ENCODE assay signal across 9 mouse cellular contexts in genomic region chr19:7276053-7276659, GRCm38 (mm10). TPM values are rescaled to one million over a fixed set of nuclear protein-coding genes. Genes with fewer than 3 reads are reported as not detected.
DNase-seq lines count a peak whose midpoint lies in the region; ATAC-seq and TF ChIP-seq lines count a peak whose summit lies in the region.
"Had no signal": no experiment of that assay in that cellular context is flagged by ENCODE, and none has a peak within 500 bp of the region (broad histone marks: within the 10 kb centered on the region; RNA-seq: fewer than 3 reads in every experiment).

No protein-coding gene starts in this region.

- no peak for ATAC-seq in lung, embryonic 16.5 days (ENCODE audit: low read depth)
- no peak for ATAC-seq in limb, embryonic 14.5 days (ENCODE audit: low FRiP score, low read depth)

- peak overlapping the region; percentile 18; the same call in 1 of the 2 replicates for H3K27ac ChIP-seq in lung, embryonic 16.5 days (ENCODE audit: low read length)
- H3K27ac ChIP-seq in limb, embryonic 14.5 days (replicated peaks; ENCODE audit: low read depth, low read length) = peak overlapping the region; percentile 48
- H3K27ac ChIP-seq: macrophage had no signal

- H3K36me3 ChIP-seq in lung, embryonic 16.5 days (ENCODE audit: control insufficient read depth, insufficient read depth, low read length) = peaks cover 22% of the 10 kb centered on the region
- H3K36me3 ChIP-seq in limb, embryonic 14.5 days (ENCODE audit: control insufficient read depth, insufficient read depth, low read length) = peaks cover 99% of the 10 kb centered on the region

- H3K9me3 ChIP-seq in lung, embryonic 16.5 days (ENCODE audit: control insufficient read depth, low read length) = peaks cover 4% of the 10 kb centered on the region; the same call in 1 of the 2 replicates
- H3K9me3 ChIP-seq in limb, embryonic 14.5 days (ENCODE audit: control insufficient read depth, low read length) = no peaks in the 10 kb centered on the region

- peaks cover 4% of the 10 kb centered on the region for H3K4me1 ChIP-seq in lung, embryonic 16.5 days (replicated peaks; ENCODE audit: control insufficient read depth, insufficient read depth, low read length)
- H3K4me1 ChIP-seq in lung, adult 2 months (ENCODE audit: control insufficient read depth, insufficient read depth, low read length) = no peaks in the 10 kb centered on the region
- peaks cover 21% of the 10 kb centered on the region for H3K4me1 ChIP-seq in limb, embryonic 14.5 days (ENCODE audit: control insufficient read depth, insufficient read depth, low read length)

- no peaks in the 10 kb centered on the region for H3K27me3 ChIP-seq in lung, embryonic 16.5 days (ENCODE audit: control insufficient read depth, insufficient read depth, low read depth, low read length)
- H3K27me3 ChIP-seq in limb, embryonic 14.5 days (ENCODE audit: control insufficient read depth, insufficient read depth, low read length) = no peaks in the 10 kb centered on the region

- no peak overlapping the region for H3K4me2 ChIP-seq in lung, embryonic 16.5 days (ENCODE audit: low read depth, low read length)
- no peak overlapping the region for H3K4me2 ChIP-seq in limb, embryonic 14.5 days (replicated peaks; ENCODE audit: low read depth, low read length, severe bottlenecking)

- TF ChIP-seq POLR2A in lung, adult 2 months (IDR thresholded peaks at IDR 0.05; ENCODE audit: borderline replicate concordance, extremely low read depth, low read depth, low read length) = no peak
- no peak for TF ChIP-seq POLR2A in limb, embryonic 14.5 days (IDR thresholded peaks at IDR 0.05; ENCODE audit: borderline replicate concordance, extremely low read depth, insufficient read depth, insufficient read length)

- H3K9ac ChIP-seq in lung, embryonic 16.5 days (ENCODE audit: low read length) = no peak overlapping the region
- H3K9ac ChIP-seq in limb, embryonic 14.5 days (ENCODE audit: low read depth, low read length, severe bottlenecking) = no peak overlapping the region

- DNase-seq in cerebellum, postnatal 10 days = peak; percentile 72 to 77
- DNase-seq in cerebellum, adult 11-12 months = no peak
- DNase-seq in lung, adult 2 months = no peak
- DNase-seq in limb, embryonic 14.5 days (ENCODE audit: low spot score) = no peak
- DNase-seq in B cell, adult 2 months = no peak
- no peak for DNase-seq in right cerebral cortex, postnatal 25 days
- DNase-seq in layer of hippocampus, postnatal 14 days (ENCODE audit: low spot score in 2 of 2) = no peak

- H3K4me3 ChIP-seq in lung, embryonic 16.5 days (ENCODE audit: low read length) = no peak overlapping the region
- H3K4me3 ChIP-seq in lung, adult 2 months (replicated peaks; ENCODE audit: extremely low read depth, low read depth, low read length) = no peak overlapping the region
- H3K4me3 ChIP-seq in limb, embryonic 14.5 days (replicated peaks; ENCODE audit: low read length) = no peak overlapping the region

- WGBS in lung, embryonic 16.5 days = 60% methylated on average over 7 of the region's 7 CpGs
- WGBS in lung, adult 2 months = 68% methylated on average over 7 of the region's 7 CpGs
- 56% methylated on average over 7 of the region's 7 CpGs for WGBS in limb, embryonic 14.5 days

- TF ChIP-seq CTCF in lung, adult 2 months (IDR thresholded peaks at IDR 0.05; ENCODE audit: insufficient read depth, low read length) = no peak

RNA-seq across cellular contexts. Expression of gene Rcor2, which starts 9.0 kb away (rescaled TPM):
- 5.9 and 8.5 TPM in 2 replicates for polyA plus RNA-seq in lung, embryonic 16.5 days (2015; fragmentation: Nextera tagmentation; extraction: Ambion mirVana)
- 1.7 and 3.3 TPM in 2 replicates for polyA plus RNA-seq in lung, adult 2 months (2012; rRNA removed)
- polyA plus RNA-seq in limb, embryonic 14.5 days (2012; rRNA removed) = 69.4 and 80.9 TPM in 2 replicates
- 9.8 and 10.2 TPM in 2 replicates for polyA plus RNA-seq in limb, embryonic 14.5 days (2014; fragmentation: Nextera tagmentation; extraction: Ambion mirVana)
- total RNA-seq in layer of hippocampus, postnatal 14 days (2021) = 10 to 100 TPM; 20.2 to 23.2 TPM

RNA-seq across cellular contexts. Expression of gene Naa40, which starts 35.2 kb away (rescaled TPM):
- 54.3 and 56.1 TPM in 2 replicates for polyA plus RNA-seq in lung, embryonic 16.5 days (2015; fragmentation: Nextera tagmentation; extraction: Ambion mirVana)
- 14.9 and 18.5 TPM in 2 replicates for polyA plus RNA-seq in lung, adult 2 months (2012; rRNA removed)
- 55.9 and 62.8 TPM in 2 replicates for polyA plus RNA-seq in limb, embryonic 14.5 days (2012; rRNA removed)
- 50.1 and 54.1 TPM in 2 replicates for polyA plus RNA-seq in limb, embryonic 14.5 days (2014; fragmentation: Nextera tagmentation; extraction: Ambion mirVana)
- 10 to 100 TPM; 32.1 to 35.0 TPM for total RNA-seq in layer of hippocampus, postnatal 14 days (2021)

RNA-seq across cellular contexts. Expression of gene Cox8a, which starts 58.7 kb away (rescaled TPM):
- polyA plus RNA-seq in lung, embryonic 16.5 days (2015; fragmentation: Nextera tagmentation; extraction: Ambion mirVana) = 899 and 904 TPM in 2 replicates
- 984 and 1,290 TPM in 2 replicates for polyA plus RNA-seq in lung, adult 2 months (2012; rRNA removed)
- 478 and 552 TPM in 2 replicates for polyA plus RNA-seq in limb, embryonic 14.5 days (2012; rRNA removed)
- 850 and 909 TPM in 2 replicates for polyA plus RNA-seq in limb, embryonic 14.5 days (2014; fragmentation: Nextera tagmentation; extraction: Ambion mirVana)
- 100 to 1,000 TPM; 973 to 982 TPM for total RNA-seq in layer of hippocampus, postnatal 14 days (2021)

Comparison
In these comparisons a context has a peak if more than half of its experiments do, and no peak if none do; other contexts are left out.
1. DNase-seq: peak in cerebellum, postnatal 10 days (2 of 2); none in cerebellum, adult 11-12 months (single experiment), lung, adult 2 months (single experiment), limb, embryonic 14.5 days (single experiment), B cell, adult 2 months (0 of 2), right cerebral cortex, postnatal 25 days (single experiment) and layer of hippocampus, postnatal 14 days (0 of 2).